Mouse (Mus musculus) lung, embryonic 16.5 days (tissue): Measurements from ENCODE around the gene Tjp3. TPM values are rescaled to one million over a fixed set of nuclear protein-coding genes. Genes with fewer than 3 reads are reported as not detected.

Source experiments
- ATAC-seq: fragments of 200-750 bp; cut with Nextera tagmentation; 2 replicates; pipeline ENCODE4 v1.8.0; 2017; ENCODE audit warnings: low read depth, mild to moderate bottlenecking, moderate library complexity
- H3K27ac ChIP-seq: fragments of 300-500 bp; sonication (generic); 2 replicates; pipeline ENCODE4 v1.5.1; 2014; ENCODE audit warnings: mild to moderate bottlenecking, control low read depth, low read length
- H3K27me3 ChIP-seq: fragments of 300-500 bp; sonication (generic); 2 replicates; pipeline ENCODE4 v1.6.1; 2014; ENCODE audit warnings: low read depth, low read length, mixed read lengths; ENCODE audit not compliant: control insufficient read depth, insufficient read depth
- H3K36me3 ChIP-seq: fragments of 300-500 bp; sonication (generic); 2 replicates; pipeline ENCODE4 v1.6.1; 2014; ENCODE audit warnings: low read length; ENCODE audit not compliant: control insufficient read depth, insufficient read depth
- H3K4me1 ChIP-seq: fragments of 300-500 bp; sonication (generic); replicated peaks from 2 replicates; pipeline ENCODE4 v1.6.1; 2014; ENCODE audit warnings: low read length, mixed read lengths; ENCODE audit not compliant: control insufficient read depth, insufficient read depth
- H3K4me2 ChIP-seq: fragments of 300-500 bp; sonication (generic); 2 replicates; pipeline ENCODE4 v1.6.1; 2014; ENCODE audit warnings: low read depth, low read length, control low read depth
- H3K4me3 ChIP-seq: fragments of 300-500 bp; sonication (generic); 2 replicates; pipeline ENCODE4 v1.5.1; 2014; ENCODE audit warnings: mild to moderate bottlenecking, low read length, control low read depth
- H3K9ac ChIP-seq: fragments of 300-500 bp; sonication (generic); 2 replicates; pipeline ENCODE4 v1.6.1; 2014; ENCODE audit warnings: low read length, control low read depth
- H3K9me3 ChIP-seq: fragments of 300-500 bp; sonication (generic); 2 replicates; pipeline ENCODE4 v1.6.1; 2016; ENCODE audit warnings: low read length; ENCODE audit not compliant: control insufficient read depth
- WGBS: fragments of 180-500 bp; shearing (Covaris S2); extraction: QIAGEN DNeasy Blood & Tissue Kit; methylation state at CpG from one replicate; pipeline ENCODE4 v1.1.7; 2014; 5-methylcytosine and 5-hydroxymethylcytosine counted together
- polyA plus RNA-seq: library from polyadenylated mRNA; unstranded; fragments of >200 nt; fragmentation: Nextera tagmentation; extraction: Ambion mirVana; gene quantifications from 2 replicates; pipeline ENCODE4 v1.2.1, GENCODE M21; 2015

The Tjp3 gene
- polyA plus RNA-seq, 1 experiment from 2014 or later = 29.3 TPM

DNA sequence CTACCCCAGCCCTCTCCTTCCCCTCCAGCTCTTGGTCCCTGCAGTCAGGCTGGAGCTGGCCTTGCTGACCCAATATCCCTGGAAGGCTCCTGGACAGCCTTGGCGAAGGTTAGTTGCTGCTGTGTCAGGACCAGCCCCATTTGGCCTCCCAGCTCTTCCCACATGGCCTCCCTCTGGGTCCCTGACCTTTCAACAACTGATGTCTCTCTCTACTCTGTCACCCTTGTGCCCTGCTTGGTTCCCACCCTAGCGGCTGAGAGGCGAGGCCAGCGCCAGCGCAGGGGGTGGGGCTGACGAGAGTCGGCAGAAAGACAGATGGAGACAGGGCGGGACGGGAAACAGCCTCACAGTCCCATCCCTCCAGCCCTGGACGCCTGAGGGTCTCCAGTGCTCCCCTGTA is 37.0 kb upstream of the Tjp3 start, which contains the start of gene Tbxa2r:
TSS of gene Tbxa2r (plus strand) at position 346 of the 400 bp plus-strand sequence.
- Histone ChIP-seq H3K9me3 (no peaks in the 10 kb centered on the region), H3K27me3 (peaks cover 5% of the 10 kb centered on the region), H3K9ac (peak within 1 kb of the TSS; percentile 52), H3K4me2 (peak within 1 kb of the TSS; percentile 37), H3K4me1 (peaks cover 34% of the 10 kb centered on the region), H3K4me3 (peak within 1 kb of the TSS; percentile 33), H3K27ac (peak within 1 kb of the TSS; percentile 94), H3K36me3 (peaks cover 36% of the 10 kb centered on the region)
- peak; percentile 53 for ATAC-seq
- 7% methylated on average over 10 of the region's 10 CpGs for WGBS

DNA sequence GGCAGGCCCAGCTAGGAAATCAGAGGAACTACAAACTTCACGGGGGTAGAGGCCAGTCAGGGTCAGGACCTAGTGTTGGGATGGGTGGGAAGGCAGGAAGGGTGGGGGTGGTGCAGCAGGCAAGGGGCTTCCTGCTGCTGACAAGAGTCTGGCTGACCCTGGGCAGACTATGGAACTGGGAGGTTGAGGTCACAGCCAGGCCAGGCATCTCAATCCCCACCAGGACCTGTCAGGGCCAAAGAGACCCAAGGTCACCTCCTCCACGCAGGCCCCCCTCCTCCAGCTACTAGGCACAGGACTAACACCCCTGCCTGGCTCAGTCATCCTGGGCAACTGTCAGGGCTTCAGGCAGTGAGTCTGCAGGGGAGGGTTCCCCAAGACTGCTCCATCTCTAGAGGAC is 36.6 kb upstream of the Tjp3 start:
- Histone ChIP-seq H3K9ac (peak overlapping the region; percentile 40; the same call in 1 of the 2 replicates), H3K4me2 (peak overlapping the region; percentile 37), H3K4me3 (0 out of 2 replicates have a peak overlapping the region, but pooled peaks have one; percentile 33), H3K27ac (peak overlapping the region; percentile 94), H3K27me3 (peaks cover 4% of the 10 kb centered on the region), H3K36me3 (peaks cover 40% of the 10 kb centered on the region), H3K9me3 (no peaks in the 10 kb centered on the region), H3K4me1 (peaks cover 34% of the 10 kb centered on the region)
- ATAC-seq = no peak
- 24% methylated on average over 2 of the region's 2 CpGs for WGBS

DNA sequence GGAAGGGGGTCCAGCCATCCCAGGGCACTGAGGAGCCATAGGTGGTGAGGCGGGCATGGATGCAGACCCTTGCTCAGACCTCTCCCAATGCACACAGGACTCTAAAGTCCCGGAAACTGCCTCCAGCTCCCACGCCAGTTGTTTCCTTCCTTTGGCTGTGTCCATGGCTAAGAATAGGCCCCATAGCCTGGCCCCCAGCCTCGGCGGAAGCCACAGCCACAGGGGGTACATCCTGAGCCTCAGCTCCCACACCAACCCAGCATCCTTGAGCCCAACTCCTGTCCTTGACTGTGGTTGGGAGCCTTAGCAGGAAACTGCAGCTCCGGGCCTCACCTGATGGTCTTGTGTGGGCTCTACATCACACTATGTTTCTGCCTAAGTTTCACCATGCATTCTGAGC is 35.5 kb upstream of the Tjp3 start:
- peak; percentile 24 for ATAC-seq
- no peaks in the 10 kb centered on the region for H3K9me3 ChIP-seq
- no peak overlapping the region for H3K9ac ChIP-seq
- peaks cover 41% of the 10 kb centered on the region for H3K4me1 ChIP-seq
- WGBS = 67% methylated on average over 6 of the region's 6 CpGs
- no peaks in the 10 kb centered on the region for H3K27me3 ChIP-seq
- H3K4me2 ChIP-seq = no peak overlapping the region
- H3K27ac ChIP-seq = peak overlapping the region; percentile 72
- H3K36me3 ChIP-seq = peaks cover 46% of the 10 kb centered on the region
- no peak overlapping the region for H3K4me3 ChIP-seq

DNA sequence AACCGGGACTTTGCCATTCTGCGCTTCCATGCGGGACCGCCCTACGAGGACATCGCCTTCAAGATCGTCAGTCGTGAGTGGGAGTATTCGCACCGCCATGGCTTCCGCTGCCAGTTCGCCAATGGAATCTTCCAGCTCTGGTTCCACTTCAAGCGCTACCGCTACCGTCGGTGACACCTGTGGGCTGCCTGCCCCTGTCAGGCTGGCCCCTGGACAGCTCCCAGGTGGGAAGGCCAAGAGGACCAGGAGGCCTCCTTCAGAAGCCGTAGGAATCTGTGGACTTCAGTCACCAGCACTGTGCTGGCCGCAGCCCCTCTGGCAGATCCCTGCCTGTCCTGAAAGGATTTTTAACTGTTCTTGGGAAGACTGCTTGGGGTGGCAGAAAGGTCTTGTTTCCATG is 34.4 kb upstream of the Tjp3 start:
- Histone ChIP-seq H3K4me2 (no peak overlapping the region), H3K36me3 (peaks cover 46% of the 10 kb centered on the region), H3K4me3 (no peak overlapping the region), H3K27ac (0 out of 2 replicates have a peak overlapping the region, but pooled peaks have one; percentile 72), H3K27me3 (no peaks in the 10 kb centered on the region), H3K9me3 (no peaks in the 10 kb centered on the region), H3K4me1 (peaks cover 40% of the 10 kb centered on the region), H3K9ac (no peak overlapping the region)
- 87% methylated on average over 18 of the region's 18 CpGs for WGBS
- no peak for ATAC-seq

DNA sequence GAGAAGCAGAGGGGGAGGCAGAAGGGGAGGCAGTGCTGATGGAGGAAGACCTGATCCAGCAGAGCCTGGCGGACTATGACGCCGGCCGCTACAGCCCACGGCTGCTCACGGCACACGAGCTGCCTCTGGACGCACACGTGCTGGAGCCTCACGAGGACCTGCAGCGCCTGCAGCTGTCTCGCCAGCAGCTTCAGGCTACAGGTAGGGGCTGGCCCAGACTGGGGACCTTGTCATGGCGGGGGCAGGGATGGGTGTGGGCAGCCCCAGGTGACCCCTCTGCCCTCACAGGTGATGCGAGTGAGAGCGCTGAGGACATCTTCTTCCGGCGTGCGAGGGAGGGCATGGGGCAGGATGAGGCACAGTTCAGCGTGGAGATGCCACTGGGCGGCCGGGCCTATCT is 33.8 kb upstream of the Tjp3 start:
- WGBS = 89% methylated on average over 21 of the region's 21 CpGs
- peaks cover 46% of the 10 kb centered on the region for H3K36me3 ChIP-seq
- H3K4me3 ChIP-seq = no peak overlapping the region
- no peaks in the 10 kb centered on the region for H3K9me3 ChIP-seq
- no peak overlapping the region for H3K9ac ChIP-seq
- no peak overlapping the region for H3K4me2 ChIP-seq
- H3K27me3 ChIP-seq = no peaks in the 10 kb centered on the region
- H3K27ac ChIP-seq = no peak overlapping the region
- no peak for ATAC-seq
- peaks cover 36% of the 10 kb centered on the region for H3K4me1 ChIP-seq

DNA sequence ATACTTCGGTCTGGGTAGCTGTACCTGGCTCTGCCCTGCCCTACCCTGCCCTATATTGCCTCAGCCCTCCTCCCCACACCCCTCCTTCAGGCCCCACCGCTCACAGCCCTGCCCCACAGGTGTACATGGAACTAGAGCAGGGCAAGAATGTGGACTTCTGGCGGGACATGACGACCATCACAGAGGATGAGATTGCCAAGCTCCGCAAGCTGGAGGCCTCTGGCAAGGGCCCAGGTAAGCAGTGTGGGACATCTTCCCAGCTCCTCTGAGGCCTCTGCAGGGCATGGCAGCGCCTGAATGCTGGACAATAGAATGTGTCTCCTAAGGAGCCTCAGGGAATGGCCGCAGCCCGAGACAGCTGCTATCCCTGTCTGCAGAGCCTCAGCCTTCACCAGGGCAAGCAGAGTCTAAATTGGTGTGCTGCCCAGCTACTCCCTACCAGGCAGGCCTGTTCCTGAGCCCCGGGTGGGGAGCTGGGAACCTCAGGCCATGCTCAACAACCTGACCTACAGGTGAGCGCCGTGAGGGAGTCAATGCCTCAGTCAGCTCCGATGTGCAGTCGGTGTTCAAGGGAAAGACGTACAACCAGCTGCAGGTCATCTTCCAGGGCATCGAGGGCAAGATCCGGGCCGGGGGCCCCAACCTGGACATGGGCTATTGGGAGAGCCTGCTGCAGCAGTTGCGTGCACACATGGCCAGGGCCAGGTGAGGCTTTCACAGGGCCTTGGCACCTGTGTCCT is 32.6 kb upstream of the Tjp3 start:
- 92% methylated on average over 18 of the region's 18 CpGs for WGBS
- no peak overlapping the region for H3K4me3 ChIP-seq
- no peak overlapping the region for H3K27ac ChIP-seq
- no peak for ATAC-seq
- H3K4me1 ChIP-seq = peaks cover 34% of the 10 kb centered on the region
- H3K9me3 ChIP-seq = no peaks in the 10 kb centered on the region
- H3K9ac ChIP-seq = no peak overlapping the region
- H3K4me2 ChIP-seq = no peak overlapping the region
- no peaks in the 10 kb centered on the region for H3K27me3 ChIP-seq
- H3K36me3 ChIP-seq = peaks cover 46% of the 10 kb centered on the region

DNA sequence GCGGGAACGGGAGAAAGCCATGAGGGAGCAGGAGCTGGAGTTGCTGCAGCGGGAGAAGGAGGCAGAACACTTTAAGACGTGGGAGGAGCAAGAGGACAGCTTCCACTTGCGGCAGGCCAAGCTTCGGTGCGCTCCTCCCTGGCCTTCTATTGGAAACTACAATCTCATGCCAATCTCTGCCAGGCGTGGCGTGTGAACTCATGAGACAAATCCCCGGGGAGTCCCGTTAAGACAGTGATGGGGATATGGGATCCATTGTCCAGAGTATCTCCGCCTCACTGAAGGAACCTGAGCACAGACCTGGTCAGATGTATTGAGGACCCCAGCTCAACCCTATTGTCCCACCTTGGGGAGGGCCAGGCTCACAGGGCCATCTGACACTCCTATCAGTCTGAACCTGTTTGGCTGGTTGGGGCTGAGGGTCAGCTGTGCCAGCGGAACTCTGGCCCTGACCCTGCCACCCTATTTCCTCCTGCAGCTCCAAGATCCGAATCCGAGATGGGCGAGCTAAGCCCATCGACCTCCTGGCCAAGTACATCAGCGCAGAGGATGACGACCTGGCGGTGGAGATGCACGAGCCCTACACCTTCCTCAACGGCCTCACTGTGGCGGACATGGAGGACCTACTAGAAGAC is 31.9 kb upstream of the Tjp3 start:
- Histone ChIP-seq H3K4me2 (no peak overlapping the region), H3K27me3 (no peaks in the 10 kb centered on the region), H3K4me1 (peaks cover 34% of the 10 kb centered on the region), H3K4me3 (no peak overlapping the region), H3K36me3 (peaks cover 46% of the 10 kb centered on the region), H3K27ac (no peak overlapping the region), H3K9me3 (no peaks in the 10 kb centered on the region), H3K9ac (no peak overlapping the region)
- 90% methylated on average over 23 of the region's 23 CpGs for WGBS
- no peak for ATAC-seq

DNA sequence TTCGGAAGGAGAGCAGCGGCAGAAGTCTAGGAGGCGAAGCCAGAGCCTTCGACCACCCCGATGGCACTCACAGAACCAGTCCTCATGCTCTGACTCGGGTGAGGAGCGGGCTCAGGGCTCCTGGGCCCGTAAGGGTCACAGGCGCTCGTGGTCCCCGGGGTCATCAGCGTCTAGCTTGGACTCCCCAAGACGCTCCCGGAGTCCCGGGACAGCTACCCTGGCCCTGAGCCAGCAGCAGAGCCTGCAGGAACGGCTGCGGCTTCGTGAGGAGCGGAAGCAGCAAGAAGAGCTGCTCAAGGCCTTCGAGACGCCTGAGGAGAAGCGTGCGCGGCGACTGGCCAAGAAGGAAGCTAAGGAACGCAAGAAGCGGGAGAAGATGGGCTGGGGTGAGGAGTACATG is 31.1 kb upstream of the Tjp3 start:
- Histone ChIP-seq H3K4me3 (no peak overlapping the region), H3K27me3 (no peaks in the 10 kb centered on the region), H3K4me1 (peaks cover 32% of the 10 kb centered on the region), H3K9ac (peak overlapping the region; percentile 9; the same call in 1 of the 2 replicates), H3K36me3 (peaks cover 46% of the 10 kb centered on the region), H3K27ac (no peak overlapping the region), H3K4me2 (peak overlapping the region; percentile 86; the same call in 1 of the 2 replicates), H3K9me3 (no peaks in the 10 kb centered on the region)
- 91% methylated on average over 27 of the region's 27 CpGs for WGBS
- ATAC-seq = no peak

DNA sequence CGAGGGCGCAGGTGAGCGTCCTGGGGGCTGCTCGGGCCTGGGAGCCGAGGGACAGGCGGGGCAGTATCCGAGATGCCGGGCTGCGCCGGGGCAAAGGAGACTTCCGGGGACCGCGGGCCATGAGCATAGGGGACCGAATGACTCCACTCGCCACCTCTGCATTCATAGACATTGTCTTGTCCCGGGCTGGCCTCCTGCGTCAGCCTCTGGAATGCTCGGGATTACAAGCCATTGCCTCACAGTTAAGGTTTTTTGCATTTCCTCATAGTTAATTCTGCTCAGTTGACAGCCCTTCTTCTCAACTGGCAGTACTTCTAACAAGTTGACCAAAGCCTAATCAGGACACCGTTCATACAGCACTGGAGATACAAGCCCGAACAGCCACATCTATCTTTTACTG is 30.1 kb upstream of the Tjp3 start:
- H3K4me2 ChIP-seq = peak overlapping the region; percentile 86
- no peaks in the 10 kb centered on the region for H3K9me3 ChIP-seq
- H3K4me1 ChIP-seq = peaks cover 42% of the 10 kb centered on the region
- peak overlapping the region; percentile 94 for H3K4me3 ChIP-seq
- H3K9ac ChIP-seq = peak overlapping the region; percentile 94
- no peaks in the 10 kb centered on the region for H3K27me3 ChIP-seq
- 2% methylated on average over 20 of the region's 20 CpGs for WGBS
- H3K27ac ChIP-seq = peak overlapping the region; percentile 92
- H3K36me3 ChIP-seq = peaks cover 40% of the 10 kb centered on the region
- no peak for ATAC-seq
